Mouse (Mus musculus) adrenal gland, postnatal 14 days (tissue): ENCODE data around the gene Thpo. TPM values are rescaled to one million over a fixed set of nuclear protein-coding genes. Genes with fewer than 3 reads are reported as not detected.

Experiments used
- DNase-seq: peaks from one replicate; pipeline ENCODE4 v3.0.0; 2021; ENCODE audit warnings: mixed read lengths
- total RNA-seq: library from RNA; stranded (reverse); gene quantifications from 2 replicates; pipeline ENCODE4 v1.2.3, GENCODE M21; 2021

The Thpo gene
- total RNA-seq, 1 experiment from 2014 or later: 2.8 TPM

DNA sequence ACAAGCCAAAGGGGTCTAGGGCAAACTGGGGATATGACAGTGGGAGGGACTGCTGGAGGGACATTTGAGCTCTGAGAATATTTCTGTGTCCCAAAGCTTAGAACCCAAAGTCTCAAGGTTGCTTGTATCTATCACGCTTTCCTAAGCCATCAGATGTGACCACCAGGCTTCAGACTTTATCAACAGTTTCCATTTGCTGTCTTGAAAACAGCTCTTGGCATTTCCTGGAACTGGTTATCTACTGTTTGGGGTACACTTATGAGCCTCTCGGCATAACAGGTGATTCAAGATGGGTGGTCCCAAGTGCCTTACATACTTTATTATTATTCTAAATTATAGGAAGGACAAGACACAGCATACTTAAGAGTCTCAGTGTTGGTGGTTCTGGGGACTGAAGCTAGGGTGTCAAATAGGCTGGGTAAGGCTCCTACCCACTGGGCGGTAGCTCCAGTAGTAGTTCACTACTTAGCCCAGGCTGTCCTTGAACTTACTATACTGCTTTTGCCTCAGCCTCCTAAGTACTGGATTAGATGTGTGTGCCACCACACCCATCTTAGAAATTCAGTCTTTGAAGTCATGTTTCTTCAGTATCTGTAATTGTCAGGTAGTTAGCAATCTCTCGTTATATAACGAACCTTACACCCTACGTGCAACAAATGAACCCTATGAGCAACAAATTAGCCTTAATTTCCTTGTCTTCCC is 30.5 kb downstream of the Thpo start:
- no peak for DNase-seq

DNA sequence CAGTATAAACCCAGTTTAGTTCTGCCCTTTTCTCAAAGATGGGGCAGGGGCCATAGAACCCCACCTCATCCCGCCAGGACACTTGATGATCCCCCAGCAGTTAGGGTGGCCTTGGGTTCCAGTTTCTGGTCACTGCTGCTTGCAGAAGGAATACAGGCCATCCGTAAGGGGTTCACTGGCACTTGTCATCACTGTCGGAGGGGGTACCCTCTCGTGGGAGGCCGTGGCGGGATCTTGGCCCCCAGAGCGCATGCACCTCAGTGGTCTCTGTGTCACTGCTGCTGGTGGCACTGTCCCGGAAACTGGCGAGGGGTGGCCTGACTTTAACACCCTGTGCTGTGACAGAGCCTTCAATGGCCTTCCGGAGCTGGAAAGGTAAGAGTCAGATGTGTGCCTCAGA is 31.2 kb downstream of the Thpo start:
- no peak for DNase-seq

DNA sequence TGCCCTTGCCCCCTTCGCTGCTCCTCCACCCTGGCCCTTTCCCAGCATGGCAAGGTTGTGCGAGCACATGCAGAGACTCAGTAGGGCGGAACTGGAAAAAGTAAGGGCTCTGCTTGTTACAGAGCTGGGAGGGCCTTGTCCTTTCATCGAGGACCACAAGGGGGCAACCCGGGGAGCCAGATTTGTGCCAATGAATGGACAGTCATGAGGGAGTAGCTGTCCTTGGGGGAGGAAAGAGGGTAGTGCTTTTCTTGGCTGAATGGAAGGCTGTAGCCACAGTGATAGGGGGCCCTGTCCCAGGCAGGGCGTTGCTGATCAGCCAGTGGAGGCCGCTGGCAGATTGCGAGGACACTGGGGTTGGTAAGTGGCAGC is 31.8 kb downstream of the Thpo start:
- peak; percentile 94 for DNase-seq

DNA sequence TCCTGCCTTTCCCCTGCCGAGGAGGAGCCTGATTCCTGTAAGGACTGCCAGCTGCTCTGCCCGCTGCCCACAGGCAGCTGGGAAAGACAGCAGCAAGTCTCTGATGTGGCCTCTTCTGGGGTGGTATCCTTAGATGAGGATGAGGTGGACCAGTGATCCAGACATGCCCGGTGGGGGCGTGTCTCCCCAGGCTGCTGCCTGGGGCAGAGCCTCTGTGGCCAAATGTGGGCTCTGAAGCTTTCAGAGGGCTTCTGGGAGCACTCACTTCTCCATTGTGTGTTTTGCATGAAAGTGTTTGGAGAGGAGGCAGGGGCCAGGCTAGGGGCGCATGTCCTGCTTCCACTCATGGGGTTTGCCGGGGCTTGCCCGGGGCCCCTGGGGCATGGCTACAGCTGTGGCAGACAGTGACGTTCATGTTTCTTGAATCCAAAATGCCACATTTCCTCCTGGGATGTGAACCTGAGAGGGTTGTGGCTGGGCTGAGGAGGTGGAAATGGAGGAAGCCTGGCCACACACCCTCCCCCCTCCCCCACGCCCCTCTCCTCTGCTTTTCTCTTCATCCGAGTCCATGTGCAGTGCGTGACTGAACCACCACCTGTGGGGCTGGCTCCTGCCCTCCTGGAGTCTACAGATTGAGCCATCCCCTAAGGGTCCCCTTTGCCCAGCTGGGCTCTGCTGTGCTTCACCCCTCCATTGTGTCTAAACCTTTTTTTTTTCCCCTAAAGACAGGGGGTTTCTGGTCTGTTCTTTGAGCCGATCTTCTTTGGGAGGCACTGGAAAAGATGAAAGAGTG is 32.4 kb downstream of the Thpo start:
- DNase-seq: no peak

DNA sequence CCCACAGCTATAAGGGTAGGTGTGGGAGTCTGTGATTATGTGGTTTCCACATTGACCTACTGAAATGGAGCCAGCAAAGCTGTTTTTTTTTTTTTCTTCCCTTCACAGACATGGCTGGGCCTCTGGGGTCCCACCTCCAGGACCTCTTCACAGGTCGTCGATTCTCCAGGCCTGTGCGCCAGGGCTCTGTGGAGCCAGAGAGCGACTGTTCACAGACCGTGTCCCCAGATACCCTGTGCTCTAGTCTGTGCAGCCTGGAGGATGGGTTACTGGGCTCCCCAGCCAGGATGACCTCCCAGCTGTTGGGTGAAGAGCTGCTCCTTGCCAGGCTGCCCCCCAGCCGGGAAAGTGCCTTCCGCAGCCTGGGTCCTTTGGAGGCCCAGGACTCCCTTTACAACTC is 33.0 kb downstream of the Thpo start:
- DNase-seq: no peak

DNA sequence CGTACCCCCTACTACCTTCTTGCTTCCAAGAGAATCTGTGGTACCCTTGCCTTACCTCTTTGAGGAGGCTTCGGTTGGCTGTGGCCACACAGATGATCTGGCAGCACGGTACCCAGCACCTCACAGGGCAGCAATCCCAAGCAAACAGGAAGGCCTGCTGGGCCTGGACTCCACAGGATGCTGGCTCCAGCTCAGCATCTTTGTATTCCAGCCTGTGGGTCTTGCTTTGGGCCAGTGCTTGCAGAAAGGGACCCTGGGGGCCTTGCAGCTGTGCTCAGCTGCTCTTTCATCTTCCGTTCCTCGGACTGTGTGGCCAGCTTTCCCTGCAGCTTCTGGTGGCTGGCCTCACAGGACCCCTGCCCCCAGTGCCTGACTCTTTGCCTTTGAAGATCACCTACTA is 34.3 kb downstream of the Thpo start:
- DNase-seq: no peak

DNA sequence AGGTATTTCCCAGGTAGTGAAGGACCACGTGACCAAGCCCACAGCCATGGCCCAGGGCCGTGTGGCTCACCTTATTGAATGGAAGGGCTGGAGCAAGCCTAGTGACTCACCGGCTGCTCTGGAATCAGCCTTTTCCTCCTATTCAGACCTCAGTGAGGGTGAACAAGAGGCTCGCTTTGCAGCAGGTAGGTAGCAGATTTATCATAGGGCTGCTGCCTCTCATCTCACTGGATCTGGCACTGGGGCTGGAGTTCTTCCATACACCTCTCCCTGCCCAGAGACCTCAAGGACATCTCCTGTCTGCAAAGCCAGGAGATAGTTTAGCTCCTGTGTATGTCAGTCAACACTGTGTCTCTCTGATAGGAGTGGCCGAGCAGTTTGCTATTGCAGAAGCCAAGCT is 35.0 kb downstream of the Thpo start:
- DNase-seq: no peak

DNA sequence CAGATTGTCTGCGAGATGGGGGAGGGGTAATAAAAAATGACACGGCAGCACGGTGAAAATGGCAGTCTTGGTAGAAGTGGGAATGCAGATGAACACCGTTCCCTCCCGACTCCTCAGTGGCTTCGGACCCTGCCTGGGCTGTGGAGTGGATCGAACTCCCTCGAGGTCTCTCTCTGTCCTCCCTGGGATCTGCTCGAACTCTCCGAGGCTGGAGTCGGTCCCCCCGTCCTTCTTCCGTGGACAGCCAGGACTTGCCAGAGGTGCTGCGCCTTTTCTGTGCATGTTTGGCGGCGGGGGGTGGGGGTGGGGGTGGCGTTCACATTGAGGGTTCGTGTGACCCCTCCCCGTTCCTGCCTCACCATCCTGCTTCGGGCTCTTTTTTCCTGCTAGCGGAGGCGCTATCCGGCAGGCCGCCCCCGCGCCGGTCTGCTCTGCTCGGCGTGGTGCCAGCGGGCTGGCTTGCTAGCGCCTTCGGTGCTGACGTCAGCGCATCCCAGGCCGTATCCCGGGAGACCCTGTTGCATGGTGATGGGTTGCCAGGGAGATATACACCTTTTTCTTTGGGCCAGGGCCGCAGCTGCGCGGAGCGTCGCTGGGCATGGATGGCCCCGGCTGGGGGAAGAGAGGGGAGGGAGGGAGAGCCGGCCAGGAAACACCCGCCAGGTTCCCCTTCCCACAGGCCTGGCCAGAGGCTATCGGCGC is 38.5 kb downstream of the Thpo start:
- DNase-seq: peak; percentile 91

DNA sequence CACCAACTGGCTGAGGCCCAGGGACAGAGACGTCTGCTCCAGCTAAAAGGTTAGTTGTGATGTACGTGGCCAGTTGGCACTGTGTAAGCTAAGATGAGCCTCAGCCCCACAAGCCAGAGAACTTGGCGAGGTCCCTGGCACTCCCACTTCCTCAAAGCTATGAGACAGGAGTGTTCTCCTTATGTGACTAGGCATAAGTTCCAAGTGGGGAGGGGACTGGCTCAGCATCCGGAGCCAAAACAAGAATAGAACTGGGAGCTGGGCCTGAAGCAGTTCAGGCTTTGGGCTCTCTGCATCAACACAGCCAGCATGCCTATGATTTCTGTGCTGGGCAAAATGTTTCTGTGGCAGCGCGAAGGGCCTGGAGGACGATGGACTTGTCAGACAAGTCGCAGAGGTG is 39.5 kb downstream of the Thpo start:
- DNase-seq: peak; percentile 37

DNA sequence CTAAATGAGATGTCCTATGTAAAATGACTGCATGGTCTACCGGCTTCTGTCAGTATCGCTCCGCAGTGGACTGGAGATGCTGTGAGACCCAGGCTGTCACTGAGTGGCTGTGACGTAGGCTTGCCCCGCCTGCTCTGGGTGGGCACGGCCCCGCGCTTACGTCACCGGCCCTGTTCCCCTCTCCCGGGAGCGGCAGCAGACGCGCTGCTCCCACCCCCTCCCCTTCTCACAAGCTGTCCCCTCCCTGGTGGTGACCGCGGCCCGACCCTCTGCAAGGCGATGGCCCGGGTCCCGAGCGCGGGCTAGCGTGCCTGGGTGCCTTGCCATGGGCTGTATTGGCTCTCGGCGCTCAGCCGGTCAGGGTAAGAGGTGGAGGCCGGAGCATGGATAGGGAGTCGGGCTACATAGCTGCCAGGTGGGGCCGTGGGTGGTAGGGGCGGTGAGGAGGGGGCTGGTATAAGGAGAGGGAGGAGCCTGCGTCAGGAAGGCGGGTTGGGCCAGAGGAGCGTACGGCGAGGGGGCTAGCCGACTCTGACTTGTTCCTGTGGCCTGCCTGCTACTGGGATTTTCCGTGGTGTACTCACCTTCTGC is 41.1 kb downstream of the Thpo start, which contains the start of gene Fam131a:
Gene Fam131a, plus strand, starts transcription at position 131 of the 591 bp plus-strand sequence.
- peak; percentile 93 for DNase-seq

DNA sequence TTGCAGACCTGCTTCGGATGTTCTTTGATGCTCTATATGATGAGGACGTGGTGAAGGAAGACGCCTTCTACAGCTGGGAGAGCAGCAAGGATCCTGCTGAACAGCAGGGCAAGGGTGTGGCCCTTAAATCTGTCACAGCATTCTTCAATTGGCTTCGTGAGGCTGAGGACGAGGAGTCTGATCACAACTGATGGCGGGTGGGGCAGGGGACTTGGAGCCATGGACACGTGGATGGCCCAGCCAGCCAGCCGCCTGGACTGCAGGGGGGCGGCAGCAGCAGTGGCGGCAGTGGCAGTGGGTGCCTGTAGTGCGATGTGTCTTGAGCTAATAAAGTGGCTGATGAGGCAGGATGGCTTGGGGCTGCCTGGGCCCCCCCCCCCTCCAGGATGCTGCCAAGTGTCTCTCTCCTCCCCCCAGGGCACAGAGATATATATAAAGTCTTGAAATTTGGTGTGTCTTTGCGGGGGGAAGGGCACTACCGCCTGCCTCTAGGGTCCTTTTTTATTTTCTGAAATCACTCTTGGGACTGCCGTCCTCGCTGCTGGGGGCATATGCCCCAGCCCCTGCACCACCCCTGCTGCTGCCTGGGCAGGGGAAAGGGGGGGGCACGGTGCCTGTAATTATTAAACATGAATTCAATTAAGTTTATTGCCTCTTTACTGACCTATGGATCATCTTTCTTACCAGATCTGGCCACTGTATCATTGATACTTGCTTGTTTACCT is 41.9 kb downstream of the Thpo start:
- no peak for DNase-seq

DNA sequence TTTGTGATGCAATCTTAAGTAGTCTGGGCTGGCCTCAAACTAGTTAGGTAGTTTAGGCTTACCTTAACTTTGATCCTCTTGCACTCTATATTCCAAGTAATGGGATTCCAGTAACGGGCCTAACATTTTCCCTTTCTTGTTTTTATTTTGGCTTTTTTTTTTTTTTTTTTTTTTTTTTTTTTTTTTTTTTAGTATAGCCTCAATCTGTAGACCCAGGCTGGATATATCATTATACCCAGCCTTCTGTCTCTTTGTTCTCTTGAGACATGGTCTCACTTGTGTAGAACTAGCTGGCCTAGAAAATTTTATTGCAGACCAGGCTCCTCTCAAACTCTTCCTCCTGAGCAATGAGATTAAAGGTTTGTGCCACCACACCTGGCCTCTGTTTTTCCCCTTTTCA is 42.7 kb downstream of the Thpo start:
- DNase-seq: no peak

DNA sequence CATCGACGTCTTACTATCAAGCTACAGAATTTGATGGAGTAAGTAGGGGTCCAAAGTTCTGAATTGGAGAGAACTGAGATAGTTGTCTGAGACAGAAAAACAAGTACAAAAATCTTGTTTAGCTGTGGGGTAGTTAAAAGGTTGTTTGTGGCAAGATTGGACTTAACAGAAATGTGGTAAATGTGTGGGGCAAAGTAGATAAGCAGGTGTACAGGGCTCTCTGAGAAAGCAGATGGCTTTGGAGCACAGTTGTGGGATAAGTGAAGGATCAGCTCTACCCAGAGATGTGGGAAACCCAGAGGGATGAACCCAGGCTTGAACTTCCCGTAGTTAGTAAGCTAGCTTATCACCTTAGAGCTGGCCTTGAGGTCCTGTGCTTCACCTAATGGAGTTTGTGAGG is 43.5 kb downstream of the Thpo start:
- no peak for DNase-seq

DNA sequence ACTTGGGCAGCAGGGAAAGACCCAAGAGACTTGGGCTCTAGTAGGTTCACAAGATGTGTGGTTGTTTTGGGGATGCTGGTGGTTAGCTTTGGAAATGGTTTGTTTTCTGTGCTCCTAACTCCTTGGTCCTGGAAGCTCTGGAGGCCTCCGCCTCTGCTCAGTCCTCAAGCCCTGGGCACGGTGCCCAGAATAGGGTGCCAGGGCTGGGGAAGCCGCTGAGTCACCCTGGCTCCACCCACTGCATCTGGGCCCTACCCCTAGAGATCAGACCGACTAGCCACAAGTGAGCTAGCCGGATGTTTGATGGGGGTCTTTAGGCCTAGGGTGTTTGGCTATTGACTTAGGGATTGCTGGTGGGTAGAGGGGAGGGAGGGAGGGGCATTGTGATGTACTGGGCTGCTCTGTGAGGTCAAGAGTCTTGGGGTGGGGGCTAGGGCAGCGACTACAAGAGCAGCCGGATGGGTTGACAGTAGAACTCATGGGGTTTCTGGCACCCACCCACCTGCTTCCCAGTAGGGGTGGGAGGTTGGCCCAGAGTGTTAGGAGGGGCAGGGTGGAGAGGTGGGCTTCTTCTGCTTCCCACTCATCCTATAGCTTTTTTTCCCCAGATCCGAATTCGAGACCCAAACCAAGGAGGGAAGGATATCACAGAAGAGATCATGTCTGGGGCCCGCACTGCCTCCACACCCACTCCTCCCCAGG is 56.2 kb downstream of the Thpo start:
- DNase-seq: peak; percentile 97

DNA sequence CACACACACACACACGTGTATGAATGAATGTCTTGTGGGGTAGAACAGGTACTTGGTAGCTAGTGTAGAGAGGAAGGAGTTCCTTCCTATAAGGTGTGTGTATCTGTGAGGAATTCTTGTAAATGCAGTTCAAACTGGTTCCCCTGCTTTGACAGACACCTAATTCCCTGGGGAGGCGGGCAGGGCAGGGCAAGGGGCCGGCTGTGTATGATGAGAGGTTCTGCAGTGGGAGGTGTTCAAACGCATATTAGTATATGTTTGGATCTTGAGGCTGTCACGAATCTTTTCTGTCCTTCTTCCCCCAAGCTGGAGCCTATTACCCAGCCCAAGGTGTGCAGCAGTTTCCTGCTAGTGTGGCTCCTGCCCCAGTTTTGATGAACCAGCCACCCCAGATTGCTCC is 56.9 kb downstream of the Thpo start:
- DNase-seq: no peak

DNA sequence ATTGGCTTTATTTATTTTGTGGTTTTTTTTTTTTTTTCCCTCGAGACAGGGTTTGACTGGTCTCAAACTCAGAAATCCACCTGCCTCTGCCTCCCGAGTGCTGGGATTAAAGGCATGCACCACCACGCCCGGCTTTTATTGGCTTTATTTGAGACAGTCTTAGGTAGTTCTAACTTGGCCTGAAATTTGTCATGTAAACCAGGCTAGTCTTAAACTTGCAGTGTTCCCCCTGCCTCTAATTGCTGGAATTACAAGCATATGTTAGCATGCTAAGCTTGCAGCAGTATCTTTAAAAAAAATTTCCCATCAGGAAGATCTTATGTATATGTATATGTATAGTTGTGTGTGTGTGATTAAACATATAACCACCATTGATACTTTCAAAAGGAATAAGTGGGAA is 57.6 kb downstream of the Thpo start:
- DNase-seq: no peak

DNA sequence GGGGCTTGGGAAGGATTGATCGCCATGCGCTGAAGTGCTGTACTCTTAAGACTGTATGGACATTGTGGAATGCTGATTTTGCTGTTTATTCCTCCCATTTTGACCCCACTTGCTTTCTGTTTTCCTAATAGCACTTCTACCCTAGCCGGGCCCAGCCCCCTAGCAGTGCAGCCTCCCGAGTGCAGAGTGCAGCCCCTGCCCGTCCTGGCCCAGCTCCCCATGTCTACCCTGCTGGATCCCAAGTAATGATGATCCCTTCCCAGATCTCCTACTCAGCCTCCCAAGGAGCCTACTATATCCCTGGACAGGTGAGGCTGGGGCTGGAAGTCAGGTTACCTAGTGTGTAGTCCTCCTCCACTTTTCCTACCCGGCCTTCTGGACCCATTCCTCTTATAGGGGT is 59.1 kb downstream of the Thpo start:
- no peak for DNase-seq
